Mouse (Mus musculus) A20 (cell line): ENCODE measurements around the gene Phb2.
A peak's percentile ranks its signal among the peaks of the same experiment; 100 is the strongest.

Experiments
- DNase-seq: peaks from one replicate; pipeline ENCODE4 v3.0.0-alpha.2; 2011; ENCODE audit warnings: low read depth, low spot score

The Phb2 gene

DNA sequence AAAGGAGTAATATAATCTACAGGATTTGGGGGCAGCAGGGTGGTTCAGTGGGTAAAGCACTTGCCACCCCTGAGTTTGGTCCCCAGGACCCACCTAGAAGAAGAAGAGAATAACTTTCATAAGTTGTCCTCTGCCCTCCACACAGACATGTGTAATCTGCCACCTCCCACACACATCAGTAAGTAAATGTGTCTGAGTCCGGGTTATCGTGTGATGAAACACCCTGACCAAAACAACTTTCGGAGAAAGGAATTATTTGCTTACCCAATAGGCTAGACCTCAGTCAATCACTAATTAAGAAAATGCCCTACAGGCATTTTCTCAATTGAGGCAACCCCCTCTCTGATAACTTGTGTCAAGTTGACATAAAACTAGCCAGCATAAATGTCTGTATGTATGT, 21.6 kb upstream of the Phb2 start:
- DNase-seq, result no peak

DNA sequence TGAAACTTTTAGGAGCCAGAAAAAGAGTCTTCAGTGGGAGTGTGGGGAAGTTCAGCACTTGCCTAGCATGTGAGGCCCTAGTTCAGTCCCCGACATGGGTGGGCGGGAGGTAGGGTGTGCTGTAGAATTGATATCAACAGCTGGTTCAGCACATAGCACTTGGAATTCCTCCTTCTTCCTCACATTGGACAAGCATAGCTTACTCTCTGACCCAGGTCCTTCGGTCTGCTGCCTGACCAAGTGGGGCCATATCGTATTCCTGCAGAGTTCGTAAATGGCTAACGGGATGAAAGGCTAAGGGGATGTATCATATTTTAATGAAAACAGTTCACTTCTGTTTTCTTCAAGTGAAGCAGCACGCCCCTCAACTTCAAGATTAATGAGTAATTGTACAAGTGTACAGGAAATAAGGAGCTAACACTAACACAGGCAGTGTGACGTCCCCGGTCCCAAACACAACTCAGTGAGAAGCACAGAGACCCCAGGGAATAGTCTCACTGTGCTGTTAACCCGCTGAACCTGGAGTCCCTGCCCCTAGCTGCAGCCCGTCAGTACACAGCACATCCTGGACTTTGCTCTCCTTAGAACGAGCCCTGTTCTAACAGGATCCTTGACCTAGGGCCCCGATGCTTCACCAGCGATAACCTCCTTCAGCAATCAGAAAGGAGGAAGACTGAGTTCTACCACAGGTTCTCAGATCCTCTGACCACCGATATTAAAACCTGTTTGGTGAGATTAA, 18.7 kb upstream of the Phb2 start:
- no peak for DNase-seq

DNA sequence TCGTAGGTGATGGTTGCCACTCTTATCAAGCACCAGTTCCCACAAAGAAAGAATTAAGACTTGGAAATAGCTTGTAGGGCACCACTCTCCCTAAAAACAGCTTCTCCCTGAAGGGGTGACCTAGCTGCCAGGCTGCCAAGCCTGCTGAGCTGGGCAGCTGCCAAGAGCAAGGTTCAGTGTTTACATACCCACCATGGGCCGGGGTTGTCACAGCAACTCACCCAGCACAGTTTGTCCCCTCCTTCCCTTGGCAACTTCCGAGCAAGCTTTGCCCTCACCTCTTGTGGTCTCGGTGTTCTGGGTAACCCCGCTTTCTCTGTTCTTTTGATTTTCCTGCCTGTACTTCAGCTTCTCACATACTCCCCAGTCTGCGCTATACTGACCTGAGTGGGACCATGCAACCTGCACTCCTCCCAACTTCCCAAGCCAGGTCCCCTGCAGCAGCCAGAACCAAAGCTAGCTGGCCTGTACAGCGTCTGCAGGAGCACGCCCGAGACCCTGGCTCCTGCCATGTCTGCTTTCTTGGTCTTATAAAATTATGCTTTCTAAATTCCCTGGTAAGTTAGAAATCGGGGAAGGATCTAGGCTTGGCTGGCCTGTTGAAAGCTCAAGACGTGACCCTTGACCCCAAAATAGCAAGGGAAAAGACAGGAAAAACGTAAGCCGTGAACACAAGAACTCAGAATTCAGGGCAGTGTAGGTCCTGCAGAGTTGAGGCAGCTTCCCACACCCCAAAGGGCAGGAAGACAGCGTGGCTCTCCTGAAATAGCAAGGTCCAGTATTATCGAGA, 17.8 kb upstream of the Phb2 start:
- DNase-seq, result no peak

DNA sequence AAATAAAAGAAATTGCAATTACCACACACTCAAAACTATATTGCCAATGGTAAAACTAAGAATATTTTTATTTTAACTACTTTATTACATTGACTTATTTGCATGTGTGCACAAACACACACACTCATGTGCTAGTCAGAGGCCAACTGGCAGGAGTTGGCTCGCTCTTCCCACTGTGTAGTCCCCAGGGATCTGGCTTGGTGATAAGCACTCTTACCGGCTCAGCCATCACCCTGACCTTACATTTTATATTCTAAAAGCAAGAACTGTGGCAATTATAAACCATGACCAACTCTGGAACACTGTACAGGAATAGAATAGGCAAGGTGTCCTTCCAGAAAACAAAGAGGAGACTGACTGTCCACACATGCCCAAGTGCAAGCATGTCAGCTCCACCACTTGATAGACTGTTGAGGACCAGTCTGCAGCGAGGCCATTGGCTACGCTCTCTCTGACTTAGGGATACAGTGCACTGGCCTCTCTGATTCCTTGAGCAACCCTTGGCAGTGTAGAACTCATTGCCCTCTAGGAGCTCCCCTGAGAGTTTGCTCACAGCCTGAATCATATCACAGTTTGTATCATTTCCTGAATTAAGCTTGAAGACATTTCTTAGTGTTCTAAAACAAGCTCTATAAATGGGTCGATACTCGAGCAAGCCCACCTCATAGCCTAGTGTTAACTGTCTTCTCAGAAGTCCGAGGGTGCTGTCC, 15.5 kb upstream of the Phb2 start:
- no peak for DNase-seq

DNA sequence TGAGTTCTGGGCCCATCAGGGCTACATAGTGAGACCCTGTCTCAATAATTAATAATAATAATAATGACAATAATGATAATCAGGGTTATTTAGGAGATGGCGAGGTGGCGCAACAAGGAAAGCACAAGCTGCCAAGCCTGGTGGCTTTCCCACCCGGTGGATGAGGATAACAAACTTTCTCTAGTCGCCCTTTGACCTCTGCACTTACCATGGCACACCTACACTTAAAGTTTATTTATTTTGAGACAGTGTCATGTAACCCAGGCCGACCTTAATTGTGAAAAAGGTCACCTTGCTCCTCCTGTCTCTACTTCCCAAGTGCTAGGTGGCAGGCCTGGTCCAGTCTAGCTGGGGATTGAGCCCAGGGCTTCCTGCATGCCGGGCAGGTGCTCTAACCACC, 13.4 kb upstream of the Phb2 start:
- no peak for DNase-seq

DNA sequence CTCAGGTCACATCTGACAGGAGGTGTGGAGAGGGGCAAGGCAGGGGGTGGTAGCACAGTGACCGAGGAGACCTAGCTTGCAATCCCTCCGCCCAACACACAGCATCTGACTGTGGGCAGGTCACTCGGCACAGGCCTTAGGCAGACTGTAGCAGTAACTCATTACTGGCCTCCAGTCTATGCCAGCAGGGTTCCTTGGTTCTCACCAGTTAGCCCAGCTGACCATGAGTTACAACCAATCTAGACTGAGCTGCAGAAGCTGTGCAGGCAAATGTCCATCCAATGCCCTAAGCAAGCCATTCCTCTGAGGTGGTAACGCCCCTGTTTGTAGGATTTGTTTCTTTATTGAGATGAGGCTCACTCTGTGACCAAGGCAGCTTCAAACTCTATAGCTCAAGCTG, 12.8 kb upstream of the Phb2 start:
- DNase-seq, result no peak

- DNase-seq, result peak; percentile 60
Measured at GRCm38 (mm10) chr6:124699962-124700610, 12.1 kb upstream of the Phb2 start.

DNA sequence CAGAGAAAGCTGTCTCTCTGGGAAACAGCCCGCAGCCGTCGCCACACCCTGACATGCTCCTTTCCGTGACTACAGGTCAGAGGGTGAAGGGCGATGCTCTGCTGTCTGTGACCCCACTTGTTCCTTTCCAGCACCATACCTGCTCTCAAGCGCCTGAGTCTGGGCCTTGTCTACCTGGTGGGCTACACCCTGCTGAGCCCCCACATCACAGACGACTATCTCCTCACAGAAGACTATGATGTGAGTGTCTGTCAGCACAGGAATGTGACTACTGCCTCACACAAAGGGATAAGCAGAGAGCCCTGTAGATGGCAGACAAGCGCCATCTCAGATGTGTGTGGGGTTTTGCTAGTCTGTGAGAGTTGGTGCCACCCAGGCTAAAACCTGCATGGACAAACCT, 10.8 kb upstream of the Phb2 start:
- DNase-seq, result peak; percentile 54

- no peak for DNase-seq
Measured at GRCm38 (mm10) chr6:124702102-124702783, 9.9 kb upstream of the Phb2 start.

DNA sequence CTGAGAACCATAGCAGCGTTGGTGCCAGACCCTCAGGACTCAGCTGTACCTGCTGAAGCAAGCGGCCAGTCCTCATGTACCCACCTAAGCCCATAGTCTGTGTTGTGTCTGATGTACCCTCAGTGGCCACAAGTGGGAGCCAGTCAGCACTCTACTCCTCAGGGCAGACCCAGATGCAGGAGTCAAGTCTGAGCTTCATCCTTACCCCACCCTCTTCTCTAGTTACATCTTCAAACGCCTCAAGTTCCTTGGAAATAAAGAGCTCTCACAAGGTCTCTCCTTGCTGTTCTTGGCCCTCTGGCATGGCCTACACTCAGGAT, 9.4 kb upstream of the Phb2 start:
- peak; percentile 77 for DNase-seq

DNA sequence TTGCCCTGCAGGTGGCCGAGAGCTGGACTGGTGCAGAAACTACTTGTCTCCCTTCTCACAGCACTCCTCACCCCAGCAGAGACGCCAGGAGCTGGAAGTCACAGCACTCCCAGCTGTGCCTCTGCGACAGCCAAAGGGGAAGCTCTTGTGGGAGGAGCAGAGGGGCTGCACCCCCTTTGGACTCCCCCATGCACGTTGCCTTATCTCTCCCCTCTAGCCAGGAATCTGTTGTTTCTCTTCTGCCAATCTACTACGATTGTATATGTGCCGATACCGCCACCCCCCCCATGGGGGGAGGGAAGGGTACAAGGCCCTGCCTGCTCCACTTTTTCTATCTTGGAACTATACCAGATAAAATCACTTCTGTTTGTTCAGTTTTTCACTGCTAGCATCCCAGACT, 8.3 kb upstream of the Phb2 start:
- DNase-seq, result no peak

DNA sequence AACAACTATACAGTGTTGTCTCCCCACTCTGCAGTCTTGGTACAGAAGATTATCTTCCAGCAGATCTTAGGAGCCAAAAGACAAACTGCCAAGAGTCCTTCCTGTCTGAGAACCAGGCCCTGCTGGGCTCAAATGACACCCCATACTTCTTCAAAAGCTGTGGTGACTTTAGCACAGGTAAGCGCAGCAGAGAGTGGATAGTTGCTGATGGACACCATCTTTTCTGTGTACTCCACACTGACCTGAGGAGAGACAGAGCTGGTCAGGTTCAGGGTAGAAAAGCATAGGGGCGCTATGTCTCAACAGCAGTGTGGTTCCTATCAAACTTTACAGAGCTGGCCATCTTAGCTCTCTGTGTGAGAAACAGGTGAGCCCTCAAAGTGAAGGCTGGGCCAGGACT, 7.7 kb upstream of the Phb2 start:
- no peak for DNase-seq

DNA sequence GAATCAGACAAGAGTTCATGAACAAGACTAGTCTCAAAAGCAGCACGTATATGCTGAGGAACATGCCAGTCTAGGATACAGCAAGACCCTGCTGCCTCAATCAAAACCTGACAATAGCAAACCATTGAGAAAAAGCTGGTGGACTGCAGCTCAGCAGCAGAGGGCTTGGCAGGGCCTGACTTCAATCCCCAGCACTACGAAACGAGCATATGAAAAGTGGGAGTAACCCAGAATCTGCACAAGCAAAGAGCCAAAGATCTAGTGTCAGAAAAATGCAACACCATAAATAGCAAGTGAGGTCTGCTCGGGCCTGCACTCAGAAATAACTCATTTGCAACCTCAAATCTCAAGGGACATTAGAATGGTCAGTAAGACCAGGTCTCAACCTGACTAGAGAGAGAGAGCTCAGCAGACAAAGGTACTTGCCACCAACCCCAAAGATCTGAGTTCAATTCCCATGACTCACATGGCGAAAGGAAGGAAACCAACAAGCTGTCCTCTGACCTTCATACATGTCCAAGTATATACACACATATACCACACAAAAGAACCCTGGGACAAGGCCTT, 6.0 kb upstream of the Phb2 start:
- no peak for DNase-seq

DNA sequence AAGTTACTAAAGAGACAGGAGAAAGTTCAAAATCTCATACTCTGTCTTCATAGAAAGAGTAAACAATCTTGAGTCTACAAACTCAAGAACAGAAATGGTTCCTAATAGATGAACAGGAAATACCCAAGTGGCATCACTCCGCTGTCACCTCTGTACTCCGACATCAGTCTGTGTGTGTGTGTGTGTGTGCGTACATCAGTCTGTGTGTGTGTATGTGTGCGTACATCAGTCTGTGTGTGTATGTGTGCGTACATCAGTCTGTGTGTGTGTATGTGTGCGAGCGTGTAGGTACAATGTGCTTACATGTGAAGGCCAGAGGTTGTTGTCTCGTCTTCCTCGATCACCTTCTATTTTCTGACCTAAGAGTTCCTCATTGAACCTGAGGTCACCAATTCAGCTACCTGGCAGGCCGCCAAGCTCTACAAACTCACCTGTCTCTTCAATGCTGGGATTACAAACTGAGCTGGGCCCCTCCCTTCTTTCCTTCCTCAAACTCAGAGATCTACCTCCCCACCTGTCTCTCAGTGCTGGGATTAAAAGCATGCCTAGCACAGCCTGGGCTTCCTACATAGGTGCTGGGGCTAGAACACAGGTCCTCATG, 3.7 kb upstream of the Phb2 start:
- DNase-seq, result no peak

DNA sequence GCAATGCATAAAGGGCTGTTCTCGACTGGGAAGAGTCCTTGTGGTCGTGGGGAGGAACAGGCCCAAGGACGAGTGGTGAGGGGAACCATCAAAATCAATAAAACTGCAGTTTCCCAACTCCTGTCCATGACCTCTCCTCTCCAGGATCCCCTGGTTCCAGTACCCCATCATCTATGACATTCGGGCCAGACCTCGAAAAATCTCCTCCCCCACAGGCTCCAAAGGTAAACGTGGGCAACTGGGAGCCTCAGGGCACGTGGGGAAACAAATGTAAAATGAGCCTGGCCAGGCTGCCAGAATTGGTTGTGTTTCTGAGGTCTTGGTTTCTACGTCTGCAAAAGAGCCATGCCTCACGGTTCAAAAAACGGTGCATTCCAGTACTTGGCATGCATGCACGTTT, 782 bp downstream of the Phb2 start:
- no peak for DNase-seq

- DNase-seq, result peak; percentile 83
Measured at GRCm38 (mm10) chr6:124716864-124717490, 4.8 kb downstream of the Phb2 start.

GRCm38 (mm10) chr6:124717968-124718367, 5.8 kb downstream of the Phb2 start:
- no peak for DNase-seq

DNA sequence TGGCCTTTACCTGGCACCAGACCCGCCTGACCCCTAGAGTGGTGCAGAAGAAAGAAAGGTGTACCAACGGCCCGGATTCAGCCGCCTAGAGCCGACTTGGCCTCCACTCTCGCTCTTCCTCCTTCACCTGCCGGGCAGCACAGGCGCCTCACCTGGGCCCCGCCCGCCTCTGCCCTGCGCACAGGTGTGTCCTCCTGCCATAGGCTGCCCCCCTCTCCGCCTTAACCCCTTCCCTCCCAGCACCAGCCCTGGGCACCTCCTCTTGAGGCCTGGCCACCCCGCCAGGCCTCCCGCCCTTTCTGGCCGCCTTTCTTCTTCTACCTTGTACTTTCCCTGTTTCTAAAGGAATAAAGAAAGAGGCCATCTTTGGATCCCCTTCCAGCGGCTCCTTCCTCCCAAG, 6.6 kb downstream of the Phb2 start:
- no peak for DNase-seq

DNA sequence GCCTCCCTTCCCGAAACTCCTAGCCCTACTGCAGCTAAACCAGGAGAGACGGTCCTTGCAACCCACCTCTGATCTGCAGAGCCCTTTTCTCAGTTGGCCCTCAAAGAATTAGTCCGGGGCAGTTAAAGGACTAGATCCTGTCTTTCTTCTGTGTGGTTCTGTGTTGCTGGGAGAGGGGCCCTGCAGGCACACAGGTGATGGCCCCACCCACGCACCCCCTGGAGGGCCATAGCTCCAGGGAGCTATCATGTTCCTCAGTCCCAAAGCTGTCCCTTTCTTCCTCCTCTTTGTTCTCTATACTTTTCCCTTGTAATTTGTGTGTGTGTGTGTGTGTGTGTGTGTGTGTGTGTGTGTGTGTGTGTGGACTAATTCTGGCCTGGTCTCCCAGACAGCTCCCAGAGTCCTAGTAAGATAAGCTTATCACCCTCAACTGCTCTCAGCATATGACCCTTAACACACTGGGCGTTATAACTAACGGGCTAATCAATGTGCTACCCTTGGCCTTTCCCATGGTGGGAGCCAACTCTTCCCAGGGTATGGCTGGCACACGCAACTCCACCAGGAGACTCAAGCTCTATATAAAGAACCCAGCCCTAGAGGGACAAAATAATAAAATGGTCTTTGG, 7.3 kb downstream of the Phb2 start:
- DNase-seq, result no peak

GRCm38 (mm10) chr6:124720904-124721303, 8.8 kb downstream of the Phb2 start:
- peak; percentile 94 for DNase-seq
